Mouse (Mus musculus) myocyte (in vitro differentiated cells): ENCODE data around the gene Rac2. TPM values are rescaled to one million over a fixed set of nuclear protein-coding genes. Genes with fewer than 3 reads are reported as not detected.

Experiments
- H3K27me3 ChIP-seq: one replicate; pipeline ENCODE4 v1.6.1; 2011; ENCODE audit not compliant: control insufficient read depth, insufficient read depth, insufficient read length
- H3K36me3 ChIP-seq: one replicate; pipeline ENCODE4 v1.6.1; 2011; ENCODE audit not compliant: control insufficient read depth, insufficient read depth
- H3K4me2 ChIP-seq: one replicate; pipeline ENCODE4 v1.6.1; 2011; ENCODE audit warnings: low read depth, control low read depth
- H3K4me3 ChIP-seq: one replicate; pipeline ENCODE4 v1.5.1; 2011; ENCODE audit warnings: mild to moderate bottlenecking, control low read depth, moderate library complexity
- H3K79me2 ChIP-seq: one replicate; pipeline ENCODE4 v1.6.1; 2011; ENCODE audit not compliant: control insufficient read depth, insufficient read depth
- H3ac ChIP-seq: one replicate; pipeline ENCODE4 v1.6.1; 2011; ENCODE audit not compliant: control insufficient read depth, insufficient read length
- CEBPB ChIP-seq: IDR thresholded peaks from 2 replicates; pipeline ENCODE4 v1.6.1; 2011; ENCODE audit warnings: mild to moderate bottlenecking, moderate library complexity; ENCODE audit not compliant: poor library complexity, insufficient read depth, severe bottlenecking
- E2F4 ChIP-seq: IDR thresholded peaks from one replicate; pipeline ENCODE4 v1.6.1; 2011; ENCODE audit warnings: mild to moderate bottlenecking, control low read depth, moderate library complexity; ENCODE audit not compliant: insufficient read depth
- MAX ChIP-seq: IDR thresholded peaks from one replicate; pipeline ENCODE4 v1.6.1; 2011; ENCODE audit warnings: low read depth, mild to moderate bottlenecking, control low read depth
- MYOD1 ChIP-seq, 3 experiments: IDR thresholded peaks; one replicate each; pipeline ENCODE4 v1.6.1; 2011; ENCODE audit warnings: control low read depth in 2 of 3, low read depth in 2 of 3, mild to moderate bottlenecking in 2 of 3, moderate library complexity in 1 of 3; ENCODE audit not compliant: insufficient read length in 2 of 3, control insufficient read depth in 1 of 3
- MYOG ChIP-seq, 3 experiments: IDR thresholded peaks; one replicate each; pipeline ENCODE4 v1.6.1; 2011; ENCODE audit warnings: control low read depth in 2 of 3, low read depth in 2 of 3, mild to moderate bottlenecking in 2 of 3; ENCODE audit not compliant: insufficient read length in 2 of 3, control insufficient read depth in 1 of 3, insufficient read depth in 1 of 3
- POLR2A ChIP-seq: IDR thresholded peaks from one replicate; pipeline ENCODE4 v1.6.1; 2011; ENCODE audit warnings: low read depth, mild to moderate bottlenecking, control low read depth, moderate library complexity; ENCODE audit not compliant: insufficient read length
- POLR2AphosphoS2 ChIP-seq: IDR thresholded peaks from one replicate; pipeline ENCODE4 v1.6.1; 2011; ENCODE audit warnings: low read depth, control low read depth; ENCODE audit not compliant: insufficient read length
- REST ChIP-seq: IDR thresholded peaks from one replicate; pipeline ENCODE4 v1.6.1; 2011; ENCODE audit warnings: mild to moderate bottlenecking, control low read depth, moderate library complexity; ENCODE audit not compliant: insufficient read depth, insufficient read length
- SRF ChIP-seq: IDR thresholded peaks from one replicate; pipeline ENCODE4 v1.6.1; 2011; ENCODE audit warnings: low read depth; ENCODE audit not compliant: control insufficient read depth, insufficient read length
- TCF12 ChIP-seq: IDR thresholded peaks from one replicate; pipeline ENCODE4 v1.6.1; 2011; ENCODE audit warnings: mild to moderate bottlenecking, control low read depth; ENCODE audit not compliant: poor library complexity, insufficient read depth, severe bottlenecking
- TCF3 ChIP-seq: IDR thresholded peaks from one replicate; pipeline ENCODE4 v1.6.1; 2011; ENCODE audit warnings: low read depth, control low read depth; ENCODE audit not compliant: insufficient read length
- USF1 ChIP-seq: IDR thresholded peaks from one replicate; pipeline ENCODE4 v1.6.1; 2011; ENCODE audit warnings: low read depth, mild to moderate bottlenecking, control low read depth, moderate library complexity
- polyA plus RNA-seq: library from polyadenylated mRNA; unstranded; fragments of >200 nt; fragmentation: generic; extraction: Trizol; gene quantifications from one replicate; pipeline ENCODE4 v1.2.1, GENCODE M21; 2012; ENCODE audit warnings: missing spikeins

Rac2 gene
- polyA plus RNA-seq, 1 experiment, result not detected

GRCm38 (mm10) chr15:78518221-78518620, 54.4 kb downstream of the Rac2 start:
- no peaks in the 10 kb centered on the region for H3K36me3 ChIP-seq
- H3K79me2 ChIP-seq, result no peaks in the 10 kb centered on the region
- peak overlapping the region; percentile 0 for H3K4me2 ChIP-seq
- H3ac ChIP-seq, result no peak overlapping the region
- no peaks in the 10 kb centered on the region for H3K27me3 ChIP-seq
- H3K4me3 ChIP-seq, result no peak overlapping the region
- TF ChIP-seq REST, result no peak
- TF ChIP-seq USF1, result no peak
- TF ChIP-seq POLR2A, result no peak
- TF ChIP-seq POLR2AphosphoS2, result no peak
- TF ChIP-seq TCF3, result no peak
- TF ChIP-seq MYOD1 (IDR thresholded peaks at IDR 0.05; ENCODE audit: control insufficient read depth in 1 of 3, insufficient read length in 2 of 3, low read depth in 2 of 3), result no peak
- no peak for TF ChIP-seq E2F4
- no peak for TF ChIP-seq SRF
- no peak for TF ChIP-seq TCF12
- no peak for TF ChIP-seq MYOG (IDR thresholded peaks at IDR 0.05; ENCODE audit: control insufficient read depth in 1 of 3, insufficient read depth in 1 of 3, insufficient read length in 2 of 3, low read depth in 2 of 3)
- no peak for TF ChIP-seq MAX
- TF ChIP-seq CEBPB, result no peak

GRCm38 (mm10) chr15:78515759-78516158, 56.8 kb downstream of the Rac2 start:
- no peaks in the 10 kb centered on the region for H3K36me3 ChIP-seq
- H3K27me3 ChIP-seq, result no peaks in the 10 kb centered on the region
- H3K4me3 ChIP-seq, result no peak overlapping the region
- TF ChIP-seq MYOD1 (IDR thresholded peaks at IDR 0.05; ENCODE audit: control insufficient read depth in 1 of 3, insufficient read length in 2 of 3, low read depth in 2 of 3) (no peak), MYOG (IDR thresholded peaks at IDR 0.05; ENCODE audit: control insufficient read depth in 1 of 3, insufficient read depth in 1 of 3, insufficient read length in 2 of 3, low read depth in 2 of 3) (no peak), TCF3 (no peak), TCF12 (no peak), POLR2A (no peak), REST (no peak), USF1 (no peak), SRF (no peak), POLR2AphosphoS2 (no peak), E2F4 (no peak), CEBPB (no peak), MAX (no peak)
- no peak overlapping the region for H3ac ChIP-seq
- H3K79me2 ChIP-seq, result no peaks in the 10 kb centered on the region
- no peak overlapping the region for H3K4me2 ChIP-seq

GRCm38 (mm10) chr15:78514393-78515146, 58.0 kb downstream of the Rac2 start:
- TF ChIP-seq E2F4, result no peak
- no peak for TF ChIP-seq REST
- no peak for TF ChIP-seq TCF3
- no peak for TF ChIP-seq MYOD1 (IDR thresholded peaks at IDR 0.05; ENCODE audit: control insufficient read depth in 1 of 3, insufficient read length in 2 of 3, low read depth in 2 of 3)
- no peak for TF ChIP-seq USF1
- no peaks in the 10 kb centered on the region for H3K27me3 ChIP-seq
- no peaks in the 10 kb centered on the region for H3K79me2 ChIP-seq
- H3K4me2 ChIP-seq, result peak overlapping the region; percentile 3
- H3K4me3 ChIP-seq, result no peak overlapping the region
- H3K36me3 ChIP-seq, result no peaks in the 10 kb centered on the region
- H3ac ChIP-seq, result no peak overlapping the region

GRCm38 (mm10) chr15:78513019-78513418, 59.6 kb downstream of the Rac2 start:
- Histone ChIP-seq H3K79me2 (no peaks in the 10 kb centered on the region), H3ac (no peak overlapping the region), H3K4me2 (no peak overlapping the region), H3K4me3 (no peak overlapping the region), H3K36me3 (no peaks in the 10 kb centered on the region), H3K27me3 (no peaks in the 10 kb centered on the region)
- TF ChIP-seq POLR2A (no peak), MYOG (IDR thresholded peaks at IDR 0.05; ENCODE audit: control insufficient read depth in 1 of 3, insufficient read depth in 1 of 3, insufficient read length in 2 of 3, low read depth in 2 of 3) (no peak), REST (no peak), TCF12 (no peak), CEBPB (no peak), POLR2AphosphoS2 (no peak), MYOD1 (IDR thresholded peaks at IDR 0.05; ENCODE audit: control insufficient read depth in 1 of 3, insufficient read length in 2 of 3, low read depth in 2 of 3) (no peak), E2F4 (no peak), MAX (no peak)

GRCm38 (mm10) chr15:78511951-78512350, 60.6 kb downstream of the Rac2 start:
- TF ChIP-seq MYOG (IDR thresholded peaks at IDR 0.05; ENCODE audit: control insufficient read depth in 1 of 3, insufficient read depth in 1 of 3, insufficient read length in 2 of 3, low read depth in 2 of 3) (peak in 2 of 3 experiments; percentile 60 to 89), TCF3 (peak; percentile 40), TCF12 (no peak), CEBPB (no peak), POLR2A (no peak), POLR2AphosphoS2 (no peak), USF1 (no peak), REST (no peak), SRF (no peak), E2F4 (no peak), MYOD1 (IDR thresholded peaks at IDR 0.05; ENCODE audit: control insufficient read depth in 1 of 3, insufficient read length in 2 of 3, low read depth in 2 of 3) (peak in 2 of 3 experiments; percentile 75 to 93), MAX (no peak)
- no peak overlapping the region for H3ac ChIP-seq

More at GRCm38 (mm10) chr15:78511951-78512350, 60.6 kb downstream of the Rac2 start:
- no peaks in the 10 kb centered on the region for H3K79me2 ChIP-seq
- no peaks in the 10 kb centered on the region for H3K27me3 ChIP-seq
- no peak overlapping the region for H3K4me2 ChIP-seq
- H3K4me3 ChIP-seq, result no peak overlapping the region
- H3K36me3 ChIP-seq, result no peaks in the 10 kb centered on the region
